Mouse (Mus musculus) neural tube, embryonic 14.5 days (tissue): ENCODE data around the gene Zfp651. TPM values are rescaled to one million over a fixed set of nuclear protein-coding genes. Genes with fewer than 3 reads are reported as not detected.

ENCODE experiments used
- ATAC-seq: fragments of 200-750 bp; cut with Nextera tagmentation; 2 replicates; pipeline ENCODE4 v1.8.0; 2017; ENCODE audit warnings: low read depth, mild to moderate bottlenecking, moderate TSS enrichment, moderate library complexity
- H3K27ac ChIP-seq: fragments of 300-500 bp; sonication (generic); 2 replicates; pipeline ENCODE4 v1.5.1; 2014; ENCODE audit warnings: low read depth, mild to moderate bottlenecking, control low read depth, low read length, moderate library complexity, mixed read lengths
- H3K27me3 ChIP-seq: fragments of 300-500 bp; sonication (generic); 2 replicates; pipeline ENCODE4 v1.6.1; 2014; ENCODE audit warnings: low read length; ENCODE audit not compliant: control insufficient read depth, insufficient read depth
- H3K36me3 ChIP-seq: fragments of 300-500 bp; sonication (generic); 2 replicates; pipeline ENCODE4 v1.6.1; 2014; ENCODE audit warnings: low read length, mixed read lengths; ENCODE audit not compliant: control insufficient read depth, insufficient read depth
- H3K4me1 ChIP-seq: fragments of 300-500 bp; sonication (generic); 2 replicates; pipeline ENCODE4 v1.6.1; 2014; ENCODE audit warnings: low read length; ENCODE audit not compliant: control insufficient read depth, insufficient read depth
- H3K4me2 ChIP-seq: fragments of 300-500 bp; sonication (generic); 2 replicates; pipeline ENCODE4 v1.6.1; 2014; ENCODE audit warnings: mild to moderate bottlenecking, low read depth, low read length, control low read depth
- H3K4me3 ChIP-seq: fragments of 300-500 bp; sonication (generic); 2 replicates; pipeline ENCODE4 v1.5.1; 2014; ENCODE audit warnings: low read depth, low read length, control low read depth, mixed read lengths
- H3K9ac ChIP-seq: fragments of 300-500 bp; sonication (generic); replicated peaks from 2 replicates; pipeline ENCODE4 v1.6.1; 2014; ENCODE audit warnings: low read depth, mild to moderate bottlenecking, control low read depth, low read length, mixed read lengths
- H3K9me3 ChIP-seq: fragments of 300-500 bp; sonication (generic); 2 replicates; pipeline ENCODE4 v1.6.1; 2016; ENCODE audit warnings: low read length; ENCODE audit not compliant: control insufficient read depth
- WGBS: fragments of 180-500 bp; shearing (Covaris S2); extraction: QIAGEN DNeasy Blood & Tissue Kit; methylation state at CpG from one replicate; pipeline ENCODE4 v1.1.7; 2014; 5-methylcytosine and 5-hydroxymethylcytosine counted together
- polyA plus RNA-seq: library from polyadenylated mRNA; unstranded; fragments of >200 nt; fragmentation: Nextera tagmentation; extraction: Ambion mirVana; gene quantifications from 2 replicates; pipeline ENCODE4 v1.2.1, GENCODE M21; 2014

The Zfp651 gene
- polyA plus RNA-seq, 1 experiment from 2014 or later, result 15.7 TPM

DNA sequence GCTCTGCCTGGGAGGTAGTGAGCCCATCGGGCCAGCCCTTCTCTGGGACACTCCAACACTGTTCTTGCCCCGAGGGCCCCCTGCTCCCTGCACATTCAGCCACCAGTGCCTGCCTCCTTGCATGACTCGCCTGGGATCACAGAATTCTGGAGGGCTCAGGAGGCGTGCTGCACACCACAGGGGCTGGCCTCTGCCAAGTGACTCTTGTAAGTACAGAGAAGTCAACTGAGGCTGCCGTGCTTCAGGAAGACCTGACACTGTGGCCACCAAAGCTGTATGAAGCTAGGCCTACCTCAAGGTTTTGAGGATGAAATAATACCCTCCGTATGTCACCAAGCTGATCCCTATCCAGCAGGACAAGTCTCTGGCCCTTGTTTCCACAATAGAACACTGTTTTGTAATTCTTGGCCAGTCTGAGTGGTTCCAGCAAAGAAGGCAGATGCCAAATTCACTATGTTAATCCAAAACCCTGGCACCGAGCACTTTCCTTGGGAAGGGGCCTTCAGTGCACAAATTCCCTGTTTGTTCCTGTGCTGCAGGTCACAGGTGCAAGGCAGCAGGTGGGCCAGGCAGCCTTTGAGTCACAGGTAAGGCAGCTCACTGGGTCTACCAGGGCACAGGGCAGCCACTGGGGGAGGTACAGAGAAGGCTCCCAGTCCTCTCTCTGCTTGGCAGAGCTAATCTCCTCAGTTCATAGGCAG, 60.8 kb downstream of the Zfp651 start:
- no peaks in the 10 kb centered on the region for H3K36me3 ChIP-seq
- no peaks in the 10 kb centered on the region for H3K27me3 ChIP-seq
- H3K4me1 ChIP-seq, result peaks cover 6% of the 10 kb centered on the region; the same call in 1 of the 2 replicates
- ATAC-seq, result no peak
- WGBS, result 64% methylated on average over 7 of the region's 7 CpGs
- H3K4me2 ChIP-seq, result no peak overlapping the region
- no peak overlapping the region for H3K27ac ChIP-seq
- no peaks in the 10 kb centered on the region for H3K9me3 ChIP-seq
- no peak overlapping the region for H3K9ac ChIP-seq
- H3K4me3 ChIP-seq, result no peak overlapping the region

- Histone ChIP-seq H3K9me3 (no peaks in the 10 kb centered on the region), H3K36me3 (no peaks in the 10 kb centered on the region), H3K4me1 (peaks cover 6% of the 10 kb centered on the region; the same call in 1 of the 2 replicates), H3K27me3 (no peaks in the 10 kb centered on the region), H3K27ac (no peak overlapping the region), H3K4me3 (no peak overlapping the region), H3K4me2 (no peak overlapping the region), H3K9ac (no peak overlapping the region)
- ATAC-seq, result no peak
- WGBS, result 74% methylated on average over 5 of the region's 5 CpGs
Measured at GRCm38 (mm10) chr9:121820765-121821164, 61.6 kb downstream of the Zfp651 start.

Other genes with a start within 250 kb of the Zfp651 start
- gene Lyzl4, start 117.2 kb upstream of the Zfp651 start, polyA plus RNA-seq, result not detected in 2 replicates
- gene Vipr1, start 116.6 kb upstream of the Zfp651 start, polyA plus RNA-seq, result 0.20 and 1.1 TPM in 2 replicates
- gene Sec22c, start 53.8 kb upstream of the Zfp651 start, polyA plus RNA-seq, result 18.1 and 19.8 TPM in 2 replicates
- gene Ss18l2, start 49.0 kb upstream of the Zfp651 start, polyA plus RNA-seq, result 194 and 208 TPM in 2 replicates
- gene Nktr, start 40.2 kb upstream of the Zfp651 start, polyA plus RNA-seq, result 64.9 and 82.9 TPM in 2 replicates
- gene Klhl40, start 18.3 kb downstream of the Zfp651 start, polyA plus RNA-seq, result 1.7 and 2.4 TPM in 2 replicates
- gene Hhatl, start 33.2 kb downstream of the Zfp651 start, polyA plus RNA-seq, result 0.26 and 0.40 TPM in 2 replicates
- 1.9 and 2.7 TPM in 2 replicates for gene Ccdc13, start 80.1 kb downstream of the Zfp651 start, polyA plus RNA-seq
- 135 and 159 TPM in 2 replicates for gene Higd1a, start 99.0 kb downstream of the Zfp651 start, polyA plus RNA-seq
- gene Ackr2, start 139.0 kb downstream of the Zfp651 start, polyA plus RNA-seq, result 1.6 and 2.0 TPM in 2 replicates
- not detected in 2 replicates for gene Cyp8b1, start 157.0 kb downstream of the Zfp651 start, polyA plus RNA-seq
- 1.0 and 2.5 TPM in 2 replicates for gene Fam198a, start 191.7 kb downstream of the Zfp651 start, polyA plus RNA-seq
- gene Pomgnt2, start 237.8 kb downstream of the Zfp651 start, polyA plus RNA-seq, result 26.6 and 28.1 TPM in 2 replicates